Mouse (Mus musculus) embryonic facial prominence, embryonic 10.5 days (tissue): ENCODE data around the gene Rnf182. TPM values are rescaled to one million over a fixed set of nuclear protein-coding genes. Genes with fewer than 3 reads are reported as not detected.

Experiments
- DNase-seq: peaks from one replicate; pipeline ENCODE4 v3.0.0-alpha.2; 2017; ENCODE audit warnings: low spot score
- H3K27ac ChIP-seq: fragments of 300-500 bp; sonication (generic); replicated peaks from 2 replicates; pipeline ENCODE4 v1.5.1; 2016; ENCODE audit warnings: mild to moderate bottlenecking
- H3K27me3 ChIP-seq: fragments of 300-500 bp; sonication (generic); replicated peaks from 2 replicates; pipeline ENCODE4 v1.6.1; 2016; ENCODE audit warnings: low read depth, mild to moderate bottlenecking; ENCODE audit not compliant: poor library complexity, severe bottlenecking
- H3K36me3 ChIP-seq: fragments of 300-500 bp; sonication (generic); replicated peaks from 2 replicates; pipeline ENCODE4 v1.6.1; 2016; ENCODE audit warnings: mild to moderate bottlenecking, moderate library complexity
- H3K4me1 ChIP-seq: fragments of 300-500 bp; sonication (generic); 2 replicates; pipeline ENCODE4 v1.6.1; 2016
- H3K4me3 ChIP-seq: fragments of 300-500 bp; sonication (generic); 2 replicates; pipeline ENCODE4 v1.5.1; 2016; ENCODE audit warnings: mild to moderate bottlenecking, moderate library complexity
- H3K9me3 ChIP-seq: fragments of 300-500 bp; sonication (generic); 2 replicates; pipeline ENCODE4 v1.6.1; 2016; ENCODE audit warnings: mild to moderate bottlenecking
- WGBS: fragments of 180-500 bp; shearing (Covaris S2); methylation state at CpG from one replicate; pipeline ENCODE4 v1.1.7; 2016; 5-methylcytosine and 5-hydroxymethylcytosine counted together
- polyA plus RNA-seq: library from polyadenylated mRNA; unstranded; fragments of >200 nt; fragmentation: Nextera tagmentation; extraction: Ambion mirVana; gene quantifications from 2 replicates; pipeline ENCODE4 v1.2.1, GENCODE M21; 2016

The Rnf182 gene
- polyA plus RNA-seq, 1 experiment from 2014 or later = 7.1 TPM

DNA sequence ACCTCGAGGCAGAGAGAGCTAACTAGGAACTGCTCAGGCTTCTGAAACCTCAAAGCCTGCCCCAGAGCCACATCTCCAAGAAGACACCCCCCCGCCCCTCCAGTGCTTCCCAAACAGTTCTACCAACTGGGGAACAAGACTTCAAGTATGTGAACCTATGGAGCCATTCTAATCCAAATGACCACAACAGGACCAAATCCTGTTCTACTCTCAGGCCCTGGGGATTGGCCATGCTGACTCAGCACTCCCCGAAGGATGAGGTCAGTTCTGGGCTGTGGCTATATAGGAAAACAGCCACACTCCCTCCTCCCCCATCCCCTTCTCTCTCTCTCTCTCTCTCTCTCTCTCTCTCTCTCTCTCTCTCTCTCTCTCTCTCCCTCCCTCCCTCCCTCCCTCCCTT, 28.5 kb upstream of the Rnf182 start:
- H3K9me3 ChIP-seq = no peaks in the 10 kb centered on the region
- WGBS = 89% methylated on average over 3 of the region's 3 CpGs
- no peak overlapping the region for H3K27ac ChIP-seq
- no peak overlapping the region for H3K4me3 ChIP-seq
- H3K4me1 ChIP-seq = peaks cover 5% of the 10 kb centered on the region; the same call in 1 of the 2 replicates
- DNase-seq = no peak
- peaks cover 6% of the 10 kb centered on the region; the same call in 1 of the 2 replicates for H3K27me3 ChIP-seq
- no peaks in the 10 kb centered on the region for H3K36me3 ChIP-seq

DNA sequence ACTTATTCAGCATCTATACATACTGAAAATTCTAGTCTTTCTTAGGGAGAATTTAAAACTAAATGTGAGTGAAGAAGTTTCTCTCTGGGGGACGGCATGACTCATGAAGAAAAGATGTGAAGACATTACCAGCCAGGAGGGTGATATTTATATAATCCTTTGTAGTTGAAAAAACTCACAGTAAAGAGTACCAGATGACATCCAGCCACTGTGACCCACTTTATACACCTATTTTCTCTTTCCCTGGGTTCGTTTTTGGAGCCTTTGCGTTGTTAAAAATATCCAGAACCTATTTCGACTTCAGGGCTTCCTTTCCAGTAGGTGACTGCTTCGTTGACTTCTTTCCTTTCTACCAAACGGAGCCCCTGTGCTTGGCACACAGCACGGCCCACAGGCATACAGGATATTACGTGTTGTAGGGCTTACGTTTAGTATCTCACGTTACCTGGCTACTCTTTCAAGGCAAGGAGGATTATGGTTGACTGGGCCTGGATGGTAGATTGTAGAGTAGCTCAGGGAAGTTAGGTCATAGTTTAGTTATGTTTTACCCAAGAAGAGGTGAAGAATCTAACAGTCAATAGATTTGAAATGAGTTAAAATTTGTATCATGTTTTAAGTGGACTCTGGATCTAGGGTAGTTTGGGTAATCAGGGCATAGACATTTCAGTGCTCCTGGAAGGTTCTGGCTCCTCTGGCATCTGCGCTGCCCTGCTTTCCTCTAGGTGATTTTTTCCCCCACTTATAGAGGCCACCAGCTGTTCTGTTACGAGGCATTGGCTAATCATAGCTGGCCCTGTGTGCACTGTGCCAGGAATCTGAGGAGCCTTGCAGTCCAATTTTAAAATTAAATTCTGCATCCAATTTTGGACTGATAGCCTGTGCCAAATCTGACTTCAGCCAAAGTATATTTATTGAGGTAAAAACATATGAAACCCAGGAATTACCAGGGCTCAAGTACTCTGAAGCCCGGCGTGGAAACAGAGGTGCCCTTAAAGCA, 27.4 kb upstream of the Rnf182 start:
- Histone ChIP-seq H3K36me3 (no peaks in the 10 kb centered on the region), H3K27me3 (peaks cover 16% of the 10 kb centered on the region; the same call in 1 of the 2 replicates), H3K4me1 (peaks cover under 1% of the 10 kb centered on the region; the same call in 1 of the 2 replicates), H3K9me3 (no peaks in the 10 kb centered on the region), H3K4me3 (no peak overlapping the region), H3K27ac (no peak overlapping the region)
- DNase-seq = no peak
- 82% methylated on average over 14 of the region's 14 CpGs for WGBS

DNA sequence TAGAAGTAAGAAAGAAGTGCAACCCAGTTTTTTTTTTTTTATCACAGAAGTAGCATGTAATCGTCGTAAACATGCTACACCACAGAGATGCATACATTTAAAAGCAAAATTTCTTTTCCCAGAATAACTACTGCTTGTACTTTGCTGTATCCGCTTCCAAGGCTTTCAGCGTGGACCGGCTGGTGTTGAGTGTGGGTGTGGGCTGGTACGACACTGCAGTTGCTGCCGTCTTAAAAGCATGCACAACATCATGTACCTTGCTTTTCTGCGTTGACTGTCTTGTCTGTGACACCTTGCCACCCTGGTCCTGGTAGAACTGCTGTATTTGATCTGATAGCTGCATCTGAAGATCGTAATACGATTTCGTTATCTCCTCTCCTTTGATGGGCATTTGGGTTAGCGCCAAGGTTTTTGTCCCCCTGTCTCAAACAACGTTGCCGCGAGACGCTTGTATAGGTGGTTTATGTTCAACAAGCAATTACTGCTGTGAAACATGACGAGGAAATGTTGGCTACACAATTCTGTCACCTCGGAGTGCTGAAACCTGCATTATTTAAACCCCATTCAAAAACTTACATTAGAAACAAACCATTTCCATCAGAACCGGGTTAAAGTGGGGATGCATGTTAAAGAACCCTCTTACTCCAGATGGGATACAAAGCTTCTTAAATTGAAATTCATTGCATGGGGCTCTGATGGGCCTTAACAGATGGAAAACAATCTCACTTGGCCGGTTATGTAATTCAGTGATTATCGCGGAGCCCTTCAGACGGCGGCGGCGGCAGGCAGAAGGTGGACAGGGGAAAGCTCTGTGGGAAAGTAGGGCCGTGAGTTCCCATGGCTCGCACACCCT, 23.5 kb upstream of the Rnf182 start:
- Histone ChIP-seq H3K4me1 (no peaks in the 10 kb centered on the region), H3K27ac (no peak overlapping the region), H3K9me3 (no peaks in the 10 kb centered on the region), H3K4me3 (no peak overlapping the region), H3K27me3 (peaks cover 17% of the 10 kb centered on the region; the same call in 1 of the 2 replicates), H3K36me3 (no peaks in the 10 kb centered on the region)
- DNase-seq = no peak
- 79% methylated on average over 28 of the region's 28 CpGs for WGBS

DNA sequence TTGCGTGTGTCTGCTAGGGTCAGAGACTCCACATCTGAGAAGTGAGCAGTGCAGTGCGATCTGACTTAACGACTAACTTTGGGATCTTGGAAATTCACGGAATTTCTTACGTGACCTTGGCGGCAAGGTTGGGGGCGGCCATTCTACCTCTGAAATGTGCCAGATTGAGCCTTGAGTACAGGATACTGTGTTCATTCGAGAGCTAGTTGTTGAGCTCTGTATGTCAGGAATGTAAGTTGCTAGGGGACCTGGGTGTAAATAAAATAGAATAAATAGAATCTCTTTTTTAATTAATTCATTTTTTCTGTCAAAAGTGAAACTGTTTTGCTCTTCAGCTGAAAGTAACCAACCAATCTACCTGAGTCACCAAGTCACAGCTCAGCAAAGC, 22.8 kb upstream of the Rnf182 start:
- Histone ChIP-seq H3K36me3 (no peaks in the 10 kb centered on the region), H3K4me3 (no peak overlapping the region), H3K4me1 (no peaks in the 10 kb centered on the region), H3K27ac (no peak overlapping the region), H3K27me3 (peaks cover 17% of the 10 kb centered on the region; the same call in 1 of the 2 replicates), H3K9me3 (no peaks in the 10 kb centered on the region)
- no peak for DNase-seq
- 62% methylated on average over 8 of the region's 8 CpGs for whole genome bisulfite sequencing

DNA sequence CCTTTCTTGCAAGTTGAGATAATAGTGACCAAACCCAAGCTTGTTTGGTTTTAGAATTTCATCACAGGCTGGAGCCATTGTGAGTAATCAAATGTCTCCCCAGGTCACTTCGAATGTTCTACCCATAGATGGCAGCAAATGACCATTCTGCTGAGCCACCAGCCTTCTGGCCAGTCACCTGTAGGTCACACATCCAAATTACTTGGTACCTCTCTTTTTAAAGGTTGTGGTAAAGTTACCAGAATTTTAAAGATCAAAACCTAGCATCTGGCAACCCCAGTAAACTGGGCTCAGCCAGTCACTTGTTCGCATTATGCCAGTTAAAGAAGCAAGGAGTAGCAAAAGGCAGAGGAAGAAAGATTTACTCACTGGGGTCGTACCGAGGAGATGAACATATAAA, 19.6 kb upstream of the Rnf182 start:
- Histone ChIP-seq H3K4me3 (no peak overlapping the region), H3K36me3 (no peaks in the 10 kb centered on the region), H3K27ac (no peak overlapping the region), H3K9me3 (no peaks in the 10 kb centered on the region), H3K4me1 (peaks cover 3% of the 10 kb centered on the region; the same call in 1 of the 2 replicates), H3K27me3 (peaks cover 17% of the 10 kb centered on the region; the same call in 1 of the 2 replicates)
- 63% methylated on average over 4 of the region's 4 CpGs for WGBS
- peak; percentile 60 for DNase-seq

DNA sequence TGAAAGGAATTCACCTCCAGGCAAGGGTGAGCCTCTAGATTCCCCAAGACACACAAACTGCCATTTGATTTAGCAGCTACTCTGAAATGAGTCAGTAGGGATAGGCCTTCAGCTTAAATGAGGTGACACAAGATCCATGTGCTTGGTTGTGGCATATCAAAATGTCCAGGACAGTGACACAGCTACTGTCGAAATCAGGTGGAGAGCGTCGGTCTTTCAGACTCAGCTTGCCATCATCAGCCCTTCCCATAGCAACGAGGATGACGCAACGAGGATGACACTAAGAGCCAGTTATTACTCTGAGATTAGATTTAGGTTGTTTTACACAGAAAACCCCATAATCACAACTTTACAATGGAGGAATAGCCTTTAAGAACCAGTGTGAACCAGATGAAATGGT, 14.5 kb upstream of the Rnf182 start:
- DNase-seq = no peak
- Histone ChIP-seq H3K27ac (no peak overlapping the region), H3K4me1 (peaks cover 4% of the 10 kb centered on the region; the same call in 1 of the 2 replicates), H3K9me3 (no peaks in the 10 kb centered on the region), H3K27me3 (0 out of 2 replicates have a peak, but pooled peaks cover 4% of the 10 kb centered on the region), H3K36me3 (no peaks in the 10 kb centered on the region), H3K4me3 (no peak overlapping the region)
- 91% methylated on average over 6 of the region's 6 CpGs for WGBS

DNA sequence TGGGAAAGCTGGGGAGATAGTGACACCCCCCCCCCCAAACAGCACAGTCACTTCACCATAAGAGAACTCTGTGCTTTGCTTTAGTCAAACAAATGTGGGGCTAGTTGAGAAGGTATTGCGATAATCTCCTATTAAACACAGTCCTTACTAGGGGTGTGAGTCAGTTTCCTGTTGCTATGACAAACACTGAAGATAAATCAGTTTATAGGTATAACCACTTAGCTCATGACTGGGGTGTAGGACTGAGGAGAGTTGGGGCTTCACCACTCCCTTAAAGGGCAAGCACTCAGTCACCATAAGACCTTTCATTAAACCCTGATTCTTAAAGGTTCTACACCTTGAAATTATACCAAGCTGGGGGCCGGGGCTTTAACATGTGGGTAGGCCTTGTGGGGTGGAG, 13.1 kb upstream of the Rnf182 start:
- Histone ChIP-seq H3K27me3 (0 out of 2 replicates have a peak, but pooled peaks cover 4% of the 10 kb centered on the region), H3K27ac (no peak overlapping the region), H3K4me3 (no peak overlapping the region), H3K4me1 (peaks cover 4% of the 10 kb centered on the region; the same call in 1 of the 2 replicates), H3K36me3 (no peaks in the 10 kb centered on the region), H3K9me3 (no peaks in the 10 kb centered on the region)
- DNase-seq = no peak
- 92% methylated on average over 2 of the region's 2 CpGs for WGBS

DNA sequence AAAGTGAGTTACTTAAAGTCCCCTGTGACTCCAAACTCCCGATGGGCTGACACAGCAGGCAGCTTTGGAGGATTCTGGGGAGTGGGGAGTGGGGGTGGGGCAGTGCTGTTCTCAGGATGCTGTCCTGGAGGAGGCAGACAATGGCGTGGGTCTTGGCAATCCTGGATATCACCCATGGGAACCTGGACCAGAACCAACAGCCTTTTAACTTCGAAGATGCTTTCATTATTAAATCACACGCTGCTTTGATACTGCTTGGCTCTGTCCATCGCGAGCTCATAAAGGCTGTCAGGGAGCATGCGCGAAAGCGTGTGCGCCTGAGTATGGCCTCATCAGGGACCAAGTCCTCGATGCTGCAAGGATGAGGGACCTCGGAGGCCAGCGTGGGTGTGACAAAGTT, 12.5 kb upstream of the Rnf182 start:
- H3K27me3 ChIP-seq = 0 out of 2 replicates have a peak, but pooled peaks cover 4% of the 10 kb centered on the region
- H3K27ac ChIP-seq = no peak overlapping the region
- no peak for DNase-seq
- H3K9me3 ChIP-seq = no peaks in the 10 kb centered on the region
- H3K4me3 ChIP-seq = no peak overlapping the region
- H3K36me3 ChIP-seq = no peaks in the 10 kb centered on the region
- 78% methylated on average over 13 of the region's 13 CpGs for WGBS
- H3K4me1 ChIP-seq = peaks cover 4% of the 10 kb centered on the region; the same call in 1 of the 2 replicates

DNA sequence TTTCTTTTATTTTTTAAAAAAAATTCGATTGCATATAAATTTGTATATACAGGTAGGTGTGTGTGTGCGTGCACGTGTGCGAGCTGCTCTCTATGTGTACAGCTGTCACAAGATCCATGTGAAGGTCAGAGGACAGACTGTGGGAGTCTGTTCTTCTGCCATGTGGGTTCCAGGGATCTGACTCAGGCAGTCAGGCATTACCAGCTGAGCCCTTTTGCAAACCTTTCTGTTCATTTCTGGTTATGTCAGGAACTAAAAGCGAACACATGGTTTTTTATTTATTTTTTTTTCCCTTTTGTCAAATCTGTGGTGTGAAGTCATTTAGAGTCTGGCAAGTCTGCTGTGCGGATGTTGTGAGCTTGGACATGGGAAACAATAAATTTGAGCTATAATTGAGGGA, 6.7 kb upstream of the Rnf182 start:
- Histone ChIP-seq H3K4me1 (peaks cover 3% of the 10 kb centered on the region; the same call in 1 of the 2 replicates), H3K36me3 (no peaks in the 10 kb centered on the region), H3K4me3 (no peak overlapping the region), H3K27ac (no peak overlapping the region), H3K9me3 (no peaks in the 10 kb centered on the region), H3K27me3 (no peaks in the 10 kb centered on the region)
- no peak for DNase-seq
- WGBS = 77% methylated on average over 6 of the region's 6 CpGs

DNA sequence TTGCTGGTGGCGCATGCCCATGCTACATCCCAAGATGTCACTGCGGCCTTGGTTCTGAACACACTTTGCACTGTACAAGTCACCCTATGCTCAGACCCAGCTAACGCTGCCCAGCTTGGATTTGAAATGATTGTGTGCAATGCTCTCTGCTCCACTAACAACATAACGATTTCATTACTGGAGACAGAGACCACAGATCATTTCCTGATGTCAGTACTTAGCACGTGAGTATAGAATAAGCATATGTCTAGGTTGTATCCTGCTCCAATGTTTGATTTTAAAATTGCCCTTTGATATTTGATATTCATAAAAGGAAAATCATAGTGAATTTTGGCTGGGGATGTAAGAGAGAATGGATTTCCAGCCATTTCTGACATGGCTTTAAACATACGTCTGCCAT, 3.5 kb upstream of the Rnf182 start:
- H3K4me1 ChIP-seq = peaks cover 25% of the 10 kb centered on the region
- H3K36me3 ChIP-seq = no peaks in the 10 kb centered on the region
- DNase-seq = no peak
- H3K27ac ChIP-seq = no peak overlapping the region; the same call in 1 of the 2 replicates
- WGBS = 74% methylated on average over 6 of the region's 6 CpGs
- no peaks in the 10 kb centered on the region for H3K9me3 ChIP-seq
- H3K4me3 ChIP-seq = no peak overlapping the region
- peaks cover 7% of the 10 kb centered on the region for H3K27me3 ChIP-seq

DNA sequence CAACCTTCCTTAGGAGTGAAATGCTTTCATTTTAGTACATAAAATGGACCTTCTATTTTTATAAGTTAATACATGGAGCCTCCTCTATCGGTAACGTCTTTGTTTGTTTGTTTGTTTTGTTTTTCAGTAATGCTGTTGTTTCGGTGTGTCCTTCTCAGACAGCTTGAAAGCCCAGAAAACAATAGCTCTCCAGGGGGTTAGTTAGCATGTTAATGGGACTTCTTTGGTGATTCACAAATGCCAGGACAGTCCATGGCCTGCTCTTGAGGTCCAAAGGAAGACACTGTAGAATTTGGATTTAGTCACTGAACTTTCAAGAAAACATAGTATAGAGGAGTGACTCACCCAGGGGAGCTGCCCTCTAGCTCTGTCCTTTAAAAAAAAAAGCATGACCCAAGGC, 843 bp upstream of the Rnf182 start:
- H3K36me3 ChIP-seq = no peaks in the 10 kb centered on the region
- peaks cover 26% of the 10 kb centered on the region for H3K27me3 ChIP-seq
- H3K4me1 ChIP-seq = peaks cover 36% of the 10 kb centered on the region
- WGBS = 85% methylated on average over 3 of the region's 3 CpGs
- no peak for DNase-seq
- H3K9me3 ChIP-seq = no peaks in the 10 kb centered on the region
- peak overlapping the region; percentile 91; the same call in 1 of the 2 replicates for H3K27ac ChIP-seq
- no peak overlapping the region for H3K4me3 ChIP-seq

DNA sequence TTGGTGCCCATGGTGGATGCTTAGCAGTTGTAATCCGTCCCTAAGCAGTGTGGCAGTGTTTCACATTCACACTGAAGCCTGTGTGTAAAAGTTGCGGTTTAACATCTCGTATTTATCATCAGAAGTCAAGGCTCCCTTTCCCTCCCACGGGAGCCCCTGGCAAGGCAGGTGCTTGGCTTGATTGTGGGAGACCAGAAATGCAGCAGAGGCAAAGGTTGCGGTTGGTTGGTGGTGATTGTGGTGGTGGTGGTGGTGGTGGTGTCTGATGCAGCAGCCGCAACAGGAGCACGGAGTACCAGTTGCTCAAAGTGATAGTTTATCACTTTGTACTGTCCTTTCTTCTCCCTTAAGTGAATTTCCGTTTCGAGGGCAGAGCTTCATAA, 325 bp upstream of the Rnf182 start:
- WGBS = 27% methylated on average over 9 of the region's 9 CpGs
- Histone ChIP-seq H3K27me3 (peaks cover 26% of the 10 kb centered on the region), H3K27ac (peak overlapping the region; percentile 91), H3K9me3 (no peaks in the 10 kb centered on the region), H3K4me3 (peak overlapping the region; percentile 85), H3K4me1 (peaks cover 36% of the 10 kb centered on the region), H3K36me3 (no peaks in the 10 kb centered on the region)
- no peak for DNase-seq
